In genomic region chr1:154093549-154093948, GRCm38 (mm10) we compare ENCODE assay signal across 27 mouse cellular contexts.
DNase-seq lines count a peak whose midpoint lies in the region; TF ChIP-seq lines count a peak whose summit lies in the region.
"Had no signal": no experiment of that assay in that cellular context is flagged by ENCODE, and none has a peak within 500 bp of the region (broad histone marks: within the 10 kb centered on the region; RNA-seq: fewer than 3 reads in every experiment).

No protein-coding gene starts in this region.

- H3K4me1 ChIP-seq in heart, embryonic 10.5 days: peaks cover 15% of the 10 kb centered on the region
- H3K4me1 ChIP-seq in bone marrow macrophage, adult 2 months (ENCODE audit: control insufficient read depth, insufficient read depth, low read length): peaks cover 55% of the 10 kb centered on the region
- H3K4me1 ChIP-seq in kidney, adult 2 months (ENCODE audit: control insufficient read depth, insufficient read depth, low read length): peaks cover 6% of the 10 kb centered on the region; the same call in 1 of the 2 replicates
- H3K4me1 ChIP-seq: embryonic facial prominence, embryonic 13.5 days; forebrain, embryonic 12.5 days; forebrain, embryonic 15.5 days; hindbrain, embryonic 13.5 days; intestine, embryonic 15.5 days had no signal

- no peak for TF ChIP-seq POLR2A in bone marrow macrophage, adult 2 months (IDR thresholded peaks at IDR 0.05; ENCODE audit: borderline replicate concordance, low read depth, low read length)
- TF ChIP-seq POLR2A in kidney, adult 2 months (IDR thresholded peaks at IDR 0.05; ENCODE audit: low read depth, low read length): no peak

- DNase-seq in heart, embryonic 10.5 days (ENCODE audit: low spot score): peak; percentile 35
- no peak for DNase-seq in heart, postnatal 4 days
- no peak for DNase-seq in adrenal gland, postnatal 25 days
- no peak for DNase-seq in kidney, adult 2 months
- DNase-seq: adrenal gland, postnatal 10 days; B cell, adult 2 months; cerebellum, adult 11-12 months; cerebellum, adult 8-10 months; cerebellum, postnatal 10 days; cerebellum, postnatal 36 days; embryo, embryonic 11 days; gastrocnemius, postnatal 10 days; gastrocnemius, postnatal 36 days had no signal

- H3K79me2 ChIP-seq in macrophage (ENCODE audit: inconsistent target): no peaks in the 10 kb centered on the region

- no peak overlapping the region for H3K27ac ChIP-seq in heart, embryonic 10.5 days
- H3K27ac ChIP-seq in bone marrow macrophage, adult 2 months (ENCODE audit: insufficient read depth, low read depth, low read length): peak overlapping the region; percentile 80
- peak overlapping the region; percentile 34; the same call in 1 of the 2 replicates for H3K27ac ChIP-seq in macrophage
- H3K27ac ChIP-seq in kidney, adult 2 months (ENCODE audit: insufficient read depth, low read depth, low read length): no peak overlapping the region
- H3K27ac ChIP-seq: embryonic facial prominence, embryonic 10.5 days; embryonic facial prominence, embryonic 13.5 days; forebrain, embryonic 12.5 days; forebrain, embryonic 15.5 days; heart, embryonic 13.5 days; hindbrain, embryonic 10.5 days; hindbrain, embryonic 13.5 days; intestine, embryonic 15.5 days had no signal

- H3K4me3 ChIP-seq in heart, embryonic 10.5 days: no peak overlapping the region
- no peak overlapping the region for H3K4me3 ChIP-seq in bone marrow macrophage, adult 2 months (ENCODE audit: insufficient read depth, low read length)
- H3K4me3 ChIP-seq in macrophage (ENCODE audit: inconsistent target): no peak overlapping the region
- H3K4me3 ChIP-seq in kidney, adult 2 months (ENCODE audit: insufficient read depth, low read depth, low read length): no peak overlapping the region
- H3K4me3 ChIP-seq: embryonic facial prominence, embryonic 10.5 days; embryonic facial prominence, embryonic 13.5 days; erythroblast, embryonic 14.5 days; forebrain, embryonic 12.5 days; forebrain, embryonic 15.5 days; heart, embryonic 13.5 days; hindbrain, embryonic 10.5 days; hindbrain, embryonic 13.5 days; intestine, embryonic 15.5 days had no signal

- H3K9me3 ChIP-seq in heart, embryonic 10.5 days: no peaks in the 10 kb centered on the region
- H3K9me3 ChIP-seq: embryonic facial prominence, embryonic 10.5 days; embryonic facial prominence, embryonic 13.5 days; forebrain, embryonic 12.5 days; forebrain, embryonic 15.5 days; G1E; heart, embryonic 13.5 days; hindbrain, embryonic 10.5 days; hindbrain, embryonic 13.5 days; intestine, embryonic 15.5 days had no signal

- no peak for TF ChIP-seq CTCF in bone marrow macrophage, adult 2 months (IDR thresholded peaks at IDR 0.05; ENCODE audit: low read depth, low read length)
- TF ChIP-seq CTCF in kidney, adult 2 months (conservative IDR thresholded peaks at IDR 0.05; ENCODE audit: insufficient read depth, insufficient read length, low read depth, low read length): no peak

- H3K27me3 ChIP-seq in heart, embryonic 10.5 days (ENCODE audit: insufficient read depth, poor library complexity, severe bottlenecking): no peaks in the 10 kb centered on the region
- H3K27me3 ChIP-seq in kidney, adult 2 months (replicated peaks; ENCODE audit: control insufficient read depth, insufficient read depth, low read length): no peaks in the 10 kb centered on the region
- H3K27me3 ChIP-seq: CH12.LX; embryonic facial prominence, embryonic 13.5 days; forebrain, embryonic 12.5 days; forebrain, embryonic 15.5 days; heart, embryonic 13.5 days; hindbrain, embryonic 13.5 days; intestine, embryonic 15.5 days; Patski had no signal

- H3K36me3 ChIP-seq in heart, embryonic 10.5 days: no peaks in the 10 kb centered on the region
- H3K36me3 ChIP-seq in macrophage (ENCODE audit: inconsistent target): no peaks in the 10 kb centered on the region
- no peaks in the 10 kb centered on the region for H3K36me3 ChIP-seq in kidney, adult 2 months (ENCODE audit: control insufficient read depth, insufficient read depth, low read length)
- H3K36me3 ChIP-seq: embryonic facial prominence, embryonic 10.5 days; embryonic facial prominence, embryonic 13.5 days; forebrain, embryonic 12.5 days; forebrain, embryonic 15.5 days; G1E; heart, embryonic 13.5 days; hindbrain, embryonic 10.5 days; hindbrain, embryonic 13.5 days; intestine, embryonic 15.5 days had no signal

- 75% methylated on average over 4 of the region's 4 CpGs for WGBS in heart, embryonic 10.5 days
- WGBS in macrophage (ENCODE audit: missing documents): 18% methylated on average over 4 of the region's 4 CpGs
- WGBS in kidney, adult 2 months: 80% methylated on average over 4 of the region's 4 CpGs

Comparison
In these comparisons a context has a peak if more than half of its experiments do, and no peak if none do; other contexts are left out.
1. H3K27ac ChIP-seq: peak in bone marrow macrophage, adult 2 months (single experiment) and macrophage (single experiment); none in heart, embryonic 10.5 days (single experiment) and kidney, adult 2 months (single experiment).